Mouse (Mus musculus) adrenal gland, postnatal 25 days (tissue): ENCODE results near the gene Uvrag. TPM values are rescaled to one million over a fixed set of nuclear protein-coding genes. Genes with fewer than 3 reads are reported as not detected.

Experiments
- DNase-seq: peaks from one replicate; pipeline ENCODE4 v3.0.0; 2021; ENCODE audit warnings: mixed read lengths
- total RNA-seq: library from RNA; stranded (reverse); gene quantifications from 2 replicates; pipeline ENCODE4 v1.2.3, GENCODE M21; 2021

Gene Uvrag
- total RNA-seq, 1 experiment from 2014 or later = 36.4 TPM

GRCm38 (mm10) chr7:98926906-98927528 lies 213.9 kb downstream of the Uvrag start:
- DNase-seq = no peak

DNA sequence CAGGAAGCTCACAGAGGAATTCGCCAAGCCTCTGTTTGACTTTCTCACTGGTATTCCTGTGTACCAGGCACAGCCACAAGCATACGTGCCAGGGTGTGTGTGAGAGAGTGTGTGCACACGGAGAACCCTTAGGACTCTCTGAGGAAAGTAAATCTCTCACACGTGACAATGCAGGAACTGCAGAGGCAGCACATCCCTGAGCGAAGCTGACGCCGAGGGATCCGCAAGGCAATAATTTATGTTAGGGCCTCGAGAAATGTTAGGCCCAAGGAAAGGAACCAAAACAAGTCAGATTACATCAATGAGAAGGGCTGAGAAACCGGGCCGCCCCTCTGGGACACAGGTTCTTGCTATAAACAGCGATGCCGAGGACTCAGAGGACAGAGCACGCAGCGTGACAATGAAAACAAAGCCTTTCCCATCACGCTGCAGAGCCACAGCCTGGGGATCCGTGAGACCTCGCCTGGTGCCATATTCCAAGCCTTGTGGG lies 216.5 kb downstream of the Uvrag start:
- DNase-seq = peak; percentile 8

- DNase-seq = no peak
Measured at GRCm38 (mm10) chr7:98922984-98923383, 218.0 kb downstream of the Uvrag start.

DNA sequence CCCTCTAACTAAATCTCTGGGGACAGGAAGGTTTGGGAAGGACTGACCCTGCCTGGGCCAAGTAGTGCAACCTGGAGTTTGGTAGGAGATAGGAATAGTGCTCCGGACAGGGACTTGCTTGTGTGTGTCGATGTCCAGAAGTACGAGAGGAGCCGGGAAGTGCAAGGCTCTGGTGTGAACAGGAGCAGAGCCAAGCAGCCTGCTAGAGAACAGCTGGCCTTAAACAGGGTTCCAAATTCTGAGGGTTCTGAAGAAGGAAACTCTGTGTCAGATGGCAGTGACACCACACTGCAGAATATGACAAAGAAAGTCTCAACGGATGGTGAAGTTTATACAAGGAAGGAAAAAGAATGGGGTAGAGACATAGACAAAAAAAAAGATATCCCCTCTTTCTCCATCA lies 223.5 kb downstream of the Uvrag start:
- DNase-seq = no peak

- DNase-seq = no peak
Measured at GRCm38 (mm10) chr7:98916581-98916980, 224.4 kb downstream of the Uvrag start.

- no peak for DNase-seq
Measured at GRCm38 (mm10) chr7:98912953-98913360, 228.0 kb downstream of the Uvrag start.

DNA sequence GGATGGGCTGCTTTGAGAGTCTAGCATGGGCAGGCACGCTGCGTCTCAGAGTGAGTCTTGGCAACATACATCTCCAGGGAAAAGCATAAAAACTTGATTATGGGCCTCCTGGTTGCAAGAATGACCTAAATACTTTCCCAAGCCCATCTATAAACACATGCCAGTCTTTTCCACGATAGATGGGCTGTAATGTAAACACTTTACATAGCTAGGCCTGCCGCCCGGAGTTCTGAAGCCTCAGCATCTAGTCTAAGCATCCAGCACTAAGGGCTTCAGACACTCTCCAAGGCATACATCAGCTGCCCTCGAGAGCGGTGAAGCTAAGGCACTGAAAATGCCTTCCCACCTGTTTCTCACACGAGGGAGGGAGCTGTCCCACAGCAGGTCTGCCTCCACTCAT lies 229.7 kb downstream of the Uvrag start:
- no peak for DNase-seq

DNA sequence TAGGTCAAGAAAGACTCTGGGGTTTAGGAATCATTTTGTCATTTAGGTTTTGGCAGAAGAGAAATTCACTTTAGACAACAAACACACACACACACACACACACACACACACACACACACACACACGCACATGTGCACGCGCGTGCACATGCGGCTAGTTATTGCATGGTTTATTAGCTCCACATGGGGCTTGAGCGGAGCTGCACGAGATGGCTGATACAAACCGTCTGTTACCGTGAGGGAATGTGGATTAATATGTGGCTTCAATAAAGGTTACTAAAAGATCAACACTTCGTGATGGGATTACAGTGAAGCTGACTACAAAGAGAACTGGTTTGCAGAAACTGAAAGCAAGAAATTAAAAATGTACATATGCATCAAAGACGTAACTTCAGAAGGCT lies 230.2 kb downstream of the Uvrag start:
- DNase-seq = no peak

- no peak for DNase-seq
Measured at GRCm38 (mm10) chr7:98910164-98910563, 230.8 kb downstream of the Uvrag start.

DNA sequence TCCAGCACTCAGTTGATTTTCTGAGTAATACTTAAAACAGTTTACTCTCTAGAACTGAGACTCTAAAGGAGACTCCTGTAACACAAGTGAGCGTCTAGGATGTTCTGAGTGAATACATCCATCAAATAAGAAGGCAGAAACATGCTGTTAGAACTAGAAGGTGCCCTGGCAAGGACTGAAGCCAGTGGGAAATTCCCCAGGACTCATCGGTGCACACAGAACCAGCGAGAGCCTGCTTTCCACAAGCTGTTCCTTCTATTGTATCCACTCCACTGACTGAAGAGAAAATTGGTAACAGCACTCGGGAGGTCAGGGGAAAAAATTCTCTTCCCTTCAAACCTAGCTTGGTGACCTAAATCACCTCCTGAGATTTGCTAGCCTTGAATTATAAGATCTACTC lies 233.5 kb downstream of the Uvrag start:
- no peak for DNase-seq

DNA sequence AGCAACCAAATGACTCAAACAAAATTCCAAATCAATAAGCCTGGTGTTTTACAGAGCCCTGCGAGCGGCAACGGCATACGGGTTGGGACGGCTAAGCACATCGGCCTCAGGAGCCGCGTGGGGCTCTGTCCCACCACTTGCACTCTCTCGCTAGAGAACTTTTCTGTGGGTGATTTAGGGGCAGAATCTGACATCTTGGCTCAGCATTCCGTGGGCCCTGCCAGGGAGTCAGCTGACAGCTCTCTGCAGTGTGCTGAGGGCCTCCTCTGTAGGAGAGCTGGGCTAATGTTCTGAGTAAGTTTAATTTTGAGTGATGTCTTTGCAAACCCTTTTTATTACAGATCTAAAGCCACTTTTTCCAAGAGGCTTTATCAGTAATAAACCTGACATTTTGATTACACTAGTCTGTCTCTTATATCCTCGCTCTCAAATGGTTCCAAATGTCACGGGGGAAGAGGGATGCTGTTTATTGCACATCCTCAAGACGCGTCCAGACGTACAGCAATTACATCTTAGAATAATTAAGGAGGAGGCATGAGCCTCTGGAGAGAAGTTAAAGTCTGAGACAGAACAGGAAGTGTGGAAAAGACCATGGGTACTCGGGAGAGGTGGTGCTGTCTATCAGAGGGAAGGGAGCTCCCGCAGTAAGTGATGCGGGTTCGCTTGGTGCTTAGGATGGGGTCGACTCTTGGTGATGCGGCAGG lies 236.1 kb downstream of the Uvrag start:
- peak; percentile 53 for DNase-seq

- DNase-seq = no peak
Measured at GRCm38 (mm10) chr7:98903884-98904283, 237.1 kb downstream of the Uvrag start.

GRCm38 (mm10) chr7:98901120-98901519 lies 239.8 kb downstream of the Uvrag start:
- no peak for DNase-seq

GRCm38 (mm10) chr7:98899815-98900214 lies 241.1 kb downstream of the Uvrag start:
- DNase-seq = no peak

DNA sequence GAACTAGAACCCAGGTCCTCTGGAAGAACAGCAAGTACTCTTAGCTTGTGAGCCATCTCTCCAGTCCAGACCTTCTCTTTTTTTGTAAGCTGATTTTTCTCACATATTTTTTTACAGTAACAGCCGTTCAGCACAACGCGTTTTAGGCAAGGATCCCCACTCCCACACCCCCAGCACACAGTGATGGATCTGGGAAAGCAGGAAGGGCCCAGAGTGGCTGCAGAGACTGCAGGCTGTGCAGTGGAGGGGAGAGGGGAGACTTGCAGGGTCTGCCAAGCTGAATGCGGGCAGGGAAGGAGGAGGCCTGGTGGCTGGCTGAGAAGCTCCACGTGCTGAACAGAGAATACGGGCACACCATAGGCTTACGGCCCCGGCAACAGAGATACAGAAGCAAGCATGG lies 243.6 kb downstream of the Uvrag start:
- DNase-seq = no peak

DNA sequence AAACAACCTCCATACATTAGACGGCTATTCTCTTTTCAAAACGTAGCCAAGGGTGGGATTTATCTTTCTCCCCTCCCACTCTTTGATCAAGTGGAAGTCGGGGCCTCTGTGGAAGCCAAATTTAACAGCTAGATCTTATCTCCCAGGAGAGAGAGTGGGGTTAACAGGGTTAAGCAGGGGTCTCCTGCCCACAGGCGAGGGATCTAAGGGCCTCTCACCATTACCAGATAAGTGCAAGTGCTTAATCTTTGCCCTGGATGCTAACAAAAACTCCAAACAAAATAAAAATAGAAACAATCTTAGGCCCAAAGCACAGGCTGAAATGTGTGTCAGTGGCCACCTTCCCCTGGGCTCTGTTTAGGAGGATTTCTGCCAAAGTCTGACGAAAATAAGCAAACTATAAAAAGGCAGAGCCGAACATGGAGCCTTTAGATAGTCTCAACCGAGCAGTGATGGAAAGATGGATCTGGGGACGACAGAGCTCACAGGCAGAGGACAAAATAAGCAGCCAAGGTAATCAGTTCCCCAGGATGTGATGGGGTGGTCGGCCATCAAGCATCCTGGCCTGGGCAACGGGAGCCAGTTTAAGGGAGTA lies 245.3 kb downstream of the Uvrag start:
- DNase-seq = no peak

- DNase-seq = no peak
Measured at GRCm38 (mm10) chr7:98894768-98895167, 246.2 kb downstream of the Uvrag start.

- DNase-seq = no peak
Measured at GRCm38 (mm10) chr7:98894305-98894704, 246.6 kb downstream of the Uvrag start.

- no peak for DNase-seq
Measured at GRCm38 (mm10) chr7:98893144-98893543, 247.8 kb downstream of the Uvrag start.

DNA sequence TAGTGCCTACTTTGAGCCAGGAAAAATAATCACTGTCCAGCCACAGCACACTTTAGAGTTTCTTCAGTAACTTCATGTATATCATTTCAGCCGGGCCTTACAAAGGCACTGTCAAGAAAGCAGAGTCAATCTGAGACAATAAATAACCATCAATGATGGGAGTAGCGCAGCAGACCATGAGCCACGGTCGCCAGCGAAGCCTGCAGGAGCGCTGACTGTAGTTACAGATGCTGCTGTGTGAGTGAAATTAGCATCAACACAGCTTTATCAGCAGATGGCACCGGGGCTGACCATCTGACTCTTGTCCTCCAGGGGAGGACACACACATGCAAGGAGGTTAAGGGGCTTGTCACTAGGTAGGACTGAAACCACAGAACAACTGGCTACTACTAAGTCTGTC lies 251.7 kb downstream of the Uvrag start:
- no peak for DNase-seq

DNA sequence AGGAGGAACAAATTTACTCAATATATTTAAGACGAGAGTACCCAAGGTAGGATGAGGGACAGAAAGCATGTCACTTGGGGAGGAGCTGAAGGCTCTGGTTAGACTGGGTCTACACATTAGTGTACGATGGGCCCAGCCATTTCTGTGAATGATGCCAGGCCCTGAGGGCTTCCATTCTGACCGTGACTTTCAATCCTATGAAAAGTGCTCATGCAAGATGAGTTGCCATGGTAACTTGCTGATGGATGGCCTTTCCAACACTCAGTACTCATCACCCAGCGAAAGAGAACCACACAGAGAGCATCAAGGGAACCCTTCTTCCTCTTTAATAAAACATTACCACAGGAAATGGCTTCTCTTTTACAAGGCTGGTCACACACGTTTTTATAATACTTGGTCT lies 252.1 kb downstream of the Uvrag start:
- DNase-seq = no peak

GRCm38 (mm10) chr7:98887811-98888261 lies 253.1 kb downstream of the Uvrag start:
- no peak for DNase-seq

- DNase-seq = no peak
Measured at GRCm38 (mm10) chr7:98881887-98882286, 259.1 kb downstream of the Uvrag start.

DNA sequence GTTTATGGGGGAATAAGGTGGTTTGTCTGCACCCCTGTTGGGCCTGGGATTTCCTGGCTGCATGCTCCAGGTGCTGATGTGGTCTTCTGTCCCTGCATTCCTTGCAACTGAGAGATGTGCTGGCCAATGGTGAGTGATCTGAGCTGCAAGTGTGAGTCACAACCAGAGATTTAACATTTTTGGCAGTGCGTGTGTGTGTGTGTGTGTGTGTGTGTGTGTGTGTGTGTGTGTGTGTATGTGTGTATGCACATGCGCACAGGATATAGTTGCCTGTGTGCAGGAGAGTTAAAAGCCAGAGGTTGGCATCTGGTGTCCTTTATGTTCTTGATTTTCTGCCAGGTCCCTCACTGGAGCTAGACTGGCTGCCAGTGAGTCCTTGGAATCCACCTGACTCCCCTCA lies 261.8 kb downstream of the Uvrag start:
- peak; percentile 27 for DNase-seq
